Mouse (Mus musculus): ENCODE results near the gene Ttc23.

GRCm38 (mm10) chr7:67670965-67671364, 23.8 kb downstream of the Ttc23 start:
- TF ChIP-seq POLR2A (IDR thresholded peaks at IDR 0.05; ENCODE audit: insufficient read depth, low read length) (no peak), CTCF (IDR thresholded peaks at IDR 0.05; ENCODE audit: low read depth, low read length) (no peak)
